Mouse (Mus musculus) thymus, adult 2 months (tissue): ENCODE results near the gene Serf2.

Experiments used
- CTCF ChIP-seq: fragments of 200-500 bp; IDR thresholded peaks from 2 replicates; pipeline ENCODE4 v1.5.1; 2012; ENCODE audit warnings: mild to moderate bottlenecking, control low read depth, low read length, moderate library complexity, borderline replicate concordance; ENCODE audit not compliant: control insufficient read depth, poor library complexity, insufficient read depth; ENCODE audit errors: extremely low read depth
- POLR2A ChIP-seq: fragments of 200-500 bp; IDR thresholded peaks from 2 replicates; pipeline ENCODE4 v1.6.1; 2012; ENCODE audit warnings: mild to moderate bottlenecking, low read length, control low read depth, moderate library complexity; ENCODE audit not compliant: control insufficient read depth, poor library complexity, insufficient read depth; ENCODE audit errors: extremely low read depth

- TF ChIP-seq POLR2A: no peak
- no peak for TF ChIP-seq CTCF
Measured at GRCm38 (mm10) chr2:121453917-121454316, 4.9 kb downstream of the Serf2 start.
